Mouse (Mus musculus): Measurements from ENCODE around the gene Ufsp1. TPM values are rescaled to one million over a fixed set of nuclear protein-coding genes. Genes with fewer than 3 reads are reported as not detected.

Gene Ufsp1
- polyA plus RNA-seq, 2 experiments, result 6.3 to 9.4 TPM

DNA sequence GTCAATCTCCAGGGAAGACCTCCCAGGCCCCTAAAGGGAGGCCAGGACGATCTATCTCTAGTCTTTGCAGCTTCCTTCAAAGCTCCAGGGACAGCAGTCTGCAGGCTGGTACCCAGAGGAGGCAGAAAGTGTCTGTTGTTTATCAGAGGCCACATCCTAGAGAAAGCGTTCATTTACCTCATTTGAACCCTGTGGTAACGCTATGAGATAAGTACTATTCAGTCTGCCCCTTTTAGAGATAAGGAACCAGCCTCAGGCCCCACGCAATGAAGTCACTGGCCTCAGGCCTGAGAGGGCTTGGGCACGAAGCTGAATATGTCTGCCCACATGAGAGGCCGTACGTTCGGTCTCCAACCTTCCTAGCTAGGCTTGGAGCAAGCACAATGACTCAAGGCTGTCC is 22.9 kb downstream of the Ufsp1 start:
- no peak for DNase-seq (ENCODE audit: low read depth in 3 of 3, low spot score in 3 of 3)
- no peaks in the 10 kb centered on the region for H3K27me3 ChIP-seq (ENCODE audit: control insufficient read depth, insufficient read depth, low read length)
- H3K36me3 ChIP-seq (replicated peaks; ENCODE audit: control insufficient read depth, insufficient read depth, low read depth), result no peaks in the 10 kb centered on the region
- no peak for ATAC-seq (ENCODE audit: insufficient read depth)
- H3K9ac ChIP-seq (replicated peaks), result no peak overlapping the region
- peaks cover 6 to 15% of the 10 kb centered on the region in 2 experiments for H3K4me1 ChIP-seq (replicated peaks; ENCODE audit: control insufficient read depth in 2 of 2, insufficient read depth in 2 of 2, low read length in 1 of 2)
- TF ChIP-seq CTCF (IDR thresholded peaks at IDR 0.05; ENCODE audit: low read depth), result no peak
- TF ChIP-seq EP300 (IDR thresholded peaks at IDR 0.05; ENCODE audit: low read depth), result no peak
- H3K4me3 ChIP-seq (ENCODE audit: insufficient read depth in 1 of 2, low read depth in 2 of 2, low read length in 2 of 2), result no peak overlapping the region
- WGBS (ENCODE audit: insufficient replicate concordance), result 29% methylated on average over 8 of the region's 8 CpGs
- no peak overlapping the region for H3K27ac ChIP-seq
- no peaks in the 10 kb centered on the region for H3K9me3 ChIP-seq (ENCODE audit: control insufficient read depth, low read length)
- no peak overlapping the region for H3K4me2 ChIP-seq (ENCODE audit: low read depth)

DNA sequence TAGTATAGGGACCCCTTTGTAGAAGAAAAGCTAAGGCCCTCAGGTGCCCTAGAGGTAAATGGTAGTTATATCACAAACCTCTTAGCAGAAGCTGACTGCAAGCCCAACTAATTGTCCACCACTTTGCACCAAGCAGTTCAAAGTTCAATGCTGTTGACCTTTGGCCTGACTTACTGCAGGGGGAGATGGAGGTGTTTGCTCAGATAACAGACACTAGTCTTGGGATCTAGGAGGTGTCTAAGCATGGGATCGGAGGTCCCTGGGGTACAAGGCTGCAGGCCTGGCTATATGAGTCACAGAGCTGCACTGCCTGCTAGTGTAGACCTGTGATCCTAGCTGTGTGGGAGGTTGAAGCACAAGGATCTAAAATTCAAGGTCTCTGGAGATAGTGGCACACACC is 24.1 kb downstream of the Ufsp1 start:
- WGBS (ENCODE audit: insufficient replicate concordance), result 59% methylated on average over 1 of the region's 1 CpGs
- H3K27me3 ChIP-seq (ENCODE audit: control insufficient read depth, insufficient read depth, low read length), result no peaks in the 10 kb centered on the region
- H3K27ac ChIP-seq, result no peak overlapping the region
- no peak overlapping the region for H3K4me3 ChIP-seq (ENCODE audit: insufficient read depth in 1 of 2, low read depth in 2 of 2, low read length in 2 of 2)
- H3K4me1 ChIP-seq (replicated peaks; ENCODE audit: control insufficient read depth in 2 of 2, insufficient read depth in 2 of 2, low read length in 1 of 2), result peaks cover 6 to 11% of the 10 kb centered on the region in 2 experiments
- DNase-seq (ENCODE audit: low read depth in 3 of 3, low spot score in 3 of 3) (no peak), ATAC-seq (ENCODE audit: insufficient read depth) (no peak)
- no peaks in the 10 kb centered on the region for H3K36me3 ChIP-seq (replicated peaks; ENCODE audit: control insufficient read depth, insufficient read depth, low read depth)
- no peak overlapping the region for H3K9ac ChIP-seq (replicated peaks)
- TF ChIP-seq EP300 (IDR thresholded peaks at IDR 0.05; ENCODE audit: low read depth), result no peak
- TF ChIP-seq CTCF (IDR thresholded peaks at IDR 0.05; ENCODE audit: low read depth), result no peak
- H3K9me3 ChIP-seq (ENCODE audit: control insufficient read depth, low read length), result no peaks in the 10 kb centered on the region
- H3K4me2 ChIP-seq (ENCODE audit: low read depth), result no peak overlapping the region

- Histone ChIP-seq H3K4me2 (ENCODE audit: low read depth) (no peak overlapping the region), H3K9ac (replicated peaks) (no peak overlapping the region), H3K4me1 (replicated peaks; ENCODE audit: control insufficient read depth in 2 of 2, insufficient read depth in 2 of 2, low read length in 1 of 2) (peaks cover 4% of the 10 kb centered on the region in 2 experiments; a peak in 3 of 4 replicates), H3K9me3 (ENCODE audit: control insufficient read depth, low read length) (no peaks in the 10 kb centered on the region), H3K27me3 (ENCODE audit: control insufficient read depth, insufficient read depth, low read length) (no peaks in the 10 kb centered on the region), H3K36me3 (replicated peaks; ENCODE audit: control insufficient read depth, insufficient read depth, low read depth) (no peaks in the 10 kb centered on the region), H3K27ac (no peak overlapping the region), H3K4me3 (ENCODE audit: insufficient read depth in 1 of 2, low read depth in 2 of 2, low read length in 2 of 2) (no peak overlapping the region)
- TF ChIP-seq EP300 (IDR thresholded peaks at IDR 0.05; ENCODE audit: low read depth), result peak; percentile 42
- no peak for TF ChIP-seq CTCF (IDR thresholded peaks at IDR 0.05; ENCODE audit: low read depth)
- WGBS (ENCODE audit: insufficient replicate concordance), result 57% methylated on average over 3 of the region's 3 CpGs
- ATAC-seq (ENCODE audit: insufficient read depth), result peak; percentile 62; the same call in 1 of the 2 replicates
- DNase-seq (ENCODE audit: low read depth in 3 of 3, low spot score in 3 of 3), result no peak
Measured at GRCm38 (mm10) chr5:137320996-137321395, 26.6 kb downstream of the Ufsp1 start.

GRCm38 (mm10) chr5:137330910-137331309 is 36.5 kb downstream of the Ufsp1 start:
- Histone ChIP-seq H3K27me3 (ENCODE audit: control insufficient read depth, insufficient read depth, low read length) (no peaks in the 10 kb centered on the region), H3K4me2 (ENCODE audit: low read depth) (no peak overlapping the region), H3K4me1 (replicated peaks; ENCODE audit: control insufficient read depth in 2 of 2, insufficient read depth in 2 of 2, low read length in 1 of 2) (peaks cover 0 to 4% of the 10 kb centered on the region in 2 experiments; a peak in 1 of 4 replicates), H3K36me3 (replicated peaks; ENCODE audit: control insufficient read depth, insufficient read depth, low read depth) (no peaks in the 10 kb centered on the region), H3K9me3 (ENCODE audit: control insufficient read depth, low read length) (no peaks in the 10 kb centered on the region), H3K4me3 (ENCODE audit: insufficient read depth in 1 of 2, low read depth in 2 of 2, low read length in 2 of 2) (no peak overlapping the region), H3K9ac (replicated peaks) (no peak overlapping the region), H3K27ac (no peak overlapping the region)
- WGBS (ENCODE audit: insufficient replicate concordance), result 56% methylated on average over 7 of the region's 7 CpGs
- no peak for DNase-seq (ENCODE audit: low read depth in 3 of 3, low spot score in 3 of 3)
- TF ChIP-seq CTCF (IDR thresholded peaks at IDR 0.05; ENCODE audit: low read depth) (no peak), EP300 (IDR thresholded peaks at IDR 0.05; ENCODE audit: low read depth) (no peak)
- ATAC-seq (ENCODE audit: insufficient read depth), result no peak

- Histone ChIP-seq H3K27ac (no peak overlapping the region), H3K27me3 (ENCODE audit: control insufficient read depth, insufficient read depth, low read length) (no peaks in the 10 kb centered on the region), H3K9me3 (ENCODE audit: control insufficient read depth, low read length) (no peaks in the 10 kb centered on the region), H3K9ac (replicated peaks) (peak overlapping the region; percentile 9; the same call in 1 of the 2 replicates), H3K4me1 (replicated peaks; ENCODE audit: control insufficient read depth in 2 of 2, insufficient read depth in 2 of 2, low read length in 1 of 2) (peaks cover 0 to 14% of the 10 kb centered on the region in 2 experiments; a peak in 1 of 4 replicates), H3K36me3 (replicated peaks; ENCODE audit: control insufficient read depth, insufficient read depth, low read depth) (no peaks in the 10 kb centered on the region), H3K4me3 (ENCODE audit: insufficient read depth in 1 of 2, low read depth in 2 of 2, low read length in 2 of 2) (peak overlapping the region; percentile 61 to 77), H3K4me2 (ENCODE audit: low read depth) (peak overlapping the region; percentile 86)
- 7% methylated on average over 15 of the region's 15 CpGs for WGBS (ENCODE audit: insufficient replicate concordance)
- ATAC-seq (ENCODE audit: insufficient read depth), result no peak; the same call in 1 of the 2 replicates
- TF ChIP-seq CTCF (IDR thresholded peaks at IDR 0.05; ENCODE audit: low read depth) (no peak), EP300 (IDR thresholded peaks at IDR 0.05; ENCODE audit: low read depth) (no peak)
- DNase-seq (ENCODE audit: low read depth in 3 of 3, low spot score in 3 of 3), result no peak
Measured at GRCm38 (mm10) chr5:137332857-137333511, 38.6 kb downstream of the Ufsp1 start.

All from liver, embryonic 14.5 days (tissue).